Mouse (Mus musculus): ENCODE measurements at regions not wholly inside any gene's neighbourhood (a gene's known extent, or its start where the extent isn't known, plus 50 kb on each side); places are given as distances from the start of the nearest gene placed in this dataset.

GRCm38 (mm10) chr5:12673666-12674065, 290.5 kb downstream of the Sema3d start:
- no peak for TF ChIP-seq CTCF (IDR thresholded peaks at IDR 0.05; ENCODE audit: borderline replicate concordance, extremely low read depth, insufficient read depth, insufficient read length)
- no peak for TF ChIP-seq POLR2A (IDR thresholded peaks at IDR 0.05; ENCODE audit: borderline replicate concordance, extremely low read depth, insufficient read depth, insufficient read length, poor library complexity, severe bottlenecking)
